Mouse (Mus musculus) neural tube, embryonic 12.5 days (tissue): Measurements from ENCODE around the gene Mgat5b. TPM values are rescaled to one million over a fixed set of nuclear protein-coding genes. Genes with fewer than 3 reads are reported as not detected.

ENCODE experiments used
- ATAC-seq: fragments of 200-750 bp; cut with Nextera tagmentation; 2 replicates; pipeline ENCODE4 v1.8.0; 2017; ENCODE audit warnings: low read depth, mild to moderate bottlenecking, moderate TSS enrichment, moderate library complexity; ENCODE audit not compliant: low FRiP score
- H3K27ac ChIP-seq: fragments of 300-500 bp; sonication (generic); 2 replicates; pipeline ENCODE4 v1.5.1; 2016
- H3K27me3 ChIP-seq: fragments of 300-500 bp; sonication (generic); replicated peaks from 2 replicates; pipeline ENCODE4 v1.6.1; 2016; ENCODE audit warnings: mild to moderate bottlenecking
- H3K36me3 ChIP-seq: fragments of 300-500 bp; sonication (generic); 2 replicates; pipeline ENCODE4 v1.6.1; 2016; ENCODE audit warnings: mild to moderate bottlenecking
- H3K4me1 ChIP-seq: fragments of 300-500 bp; sonication (generic); 2 replicates; pipeline ENCODE4 v1.6.1; 2016
- H3K4me2 ChIP-seq: fragments of 300-500 bp; sonication (generic); replicated peaks from 2 replicates; pipeline ENCODE4 v1.6.1; 2016; ENCODE audit warnings: mild to moderate bottlenecking
- H3K4me3 ChIP-seq: fragments of 300-500 bp; sonication (generic); 2 replicates; pipeline ENCODE4 v1.5.1; 2016
- H3K9ac ChIP-seq: fragments of 300-500 bp; sonication (generic); 2 replicates; pipeline ENCODE4 v1.6.1; 2016; ENCODE audit warnings: mild to moderate bottlenecking
- H3K9me3 ChIP-seq: fragments of 300-500 bp; sonication (generic); 2 replicates; pipeline ENCODE4 v1.6.1; 2016; ENCODE audit warnings: mild to moderate bottlenecking
- WGBS: fragments of 180-500 bp; shearing (Covaris S2); methylation state at CpG from one replicate; pipeline ENCODE4 v1.1.7; 2016; 5-methylcytosine and 5-hydroxymethylcytosine counted together
- polyA plus RNA-seq: library from polyadenylated mRNA; unstranded; fragments of >200 nt; fragmentation: Nextera tagmentation; extraction: Ambion mirVana; gene quantifications from 2 replicates; pipeline ENCODE4 v1.2.1, GENCODE M21; 2016

Gene Mgat5b
- polyA plus RNA-seq, 1 experiment from 2014 or later = 30.1 TPM

DNA sequence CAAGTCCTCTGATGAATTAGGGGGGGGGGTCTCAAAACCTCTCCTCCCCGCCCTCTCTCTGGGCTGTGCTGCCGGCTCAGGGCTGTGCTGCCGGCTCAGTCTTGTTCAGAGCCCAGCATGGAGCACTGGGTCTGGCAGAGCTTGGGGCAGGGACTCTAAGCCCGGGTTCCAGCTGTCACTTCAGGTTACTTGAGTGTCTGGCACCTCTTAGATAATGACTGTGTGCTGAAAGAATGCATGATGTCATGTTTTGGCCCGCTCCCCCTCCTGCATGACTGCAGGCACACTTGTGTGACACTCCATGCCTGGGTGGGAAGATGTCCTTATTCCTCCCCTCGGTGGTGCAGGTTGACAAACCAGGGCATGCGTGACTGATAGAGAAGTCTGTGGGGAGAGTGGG lies 3.4 kb downstream of the Mgat5b start:
- no peak for ATAC-seq
- 48% methylated on average over 7 of the region's 7 CpGs for WGBS
- Histone ChIP-seq H3K4me3 (no peak overlapping the region), H3K36me3 (peaks cover 15% of the 10 kb centered on the region; the same call in 1 of the 2 replicates), H3K27ac (no peak overlapping the region), H3K27me3 (peaks cover 15% of the 10 kb centered on the region), H3K9ac (no peak overlapping the region), H3K4me2 (peak overlapping the region; percentile 86), H3K4me1 (peaks cover 50% of the 10 kb centered on the region), H3K9me3 (no peaks in the 10 kb centered on the region)

DNA sequence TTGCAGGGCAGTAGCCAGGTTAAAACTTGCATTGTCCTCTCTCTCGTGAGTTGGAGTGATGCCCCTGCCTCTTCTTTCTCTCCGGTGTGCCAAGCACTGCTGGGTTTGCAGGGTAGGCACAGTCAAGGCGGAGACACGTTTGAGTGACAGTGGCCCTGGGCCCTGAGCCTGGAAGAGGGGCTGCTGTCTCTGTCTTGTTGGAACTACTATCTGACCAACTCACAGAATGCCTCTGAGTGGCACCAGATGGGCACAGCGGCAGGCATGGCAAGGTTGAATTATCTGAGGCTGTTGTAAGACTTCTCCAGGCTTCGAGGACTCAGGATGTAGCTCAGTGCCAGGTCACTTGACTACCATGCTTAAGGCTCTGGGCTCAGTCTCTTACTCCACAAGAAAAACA lies 9.4 kb downstream of the Mgat5b start:
- WGBS = 89% methylated on average over 6 of the region's 6 CpGs
- Histone ChIP-seq H3K4me2 (no peak overlapping the region), H3K27me3 (no peaks in the 10 kb centered on the region), H3K9ac (no peak overlapping the region), H3K4me3 (no peak overlapping the region), H3K9me3 (no peaks in the 10 kb centered on the region), H3K4me1 (peaks cover 12% of the 10 kb centered on the region; the same call in 1 of the 2 replicates), H3K36me3 (peaks cover 59% of the 10 kb centered on the region), H3K27ac (no peak overlapping the region)
- no peak for ATAC-seq

DNA sequence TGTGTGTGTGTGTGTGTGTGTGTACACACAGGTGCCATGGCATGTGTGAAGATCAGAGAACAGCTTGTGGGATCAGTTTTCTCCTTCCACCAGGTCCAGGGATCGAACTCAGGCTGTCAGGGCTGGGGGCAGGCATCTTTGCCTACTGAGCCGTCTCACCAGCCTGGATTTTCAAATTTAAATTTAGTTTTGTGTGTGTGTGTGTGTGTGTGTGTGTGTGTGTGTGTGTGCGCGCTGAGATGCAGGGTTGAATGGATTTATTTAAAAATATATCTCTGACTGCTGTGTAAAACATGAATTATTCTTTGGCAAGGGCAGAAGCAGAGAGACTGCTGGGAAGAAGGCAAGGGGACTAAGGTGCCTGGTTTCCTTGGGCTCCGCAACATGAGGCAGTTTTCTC lies 16.2 kb downstream of the Mgat5b start:
- H3K4me1 ChIP-seq = peaks cover 45% of the 10 kb centered on the region
- ATAC-seq = no peak
- peak overlapping the region; percentile 51 for H3K27ac ChIP-seq
- H3K36me3 ChIP-seq = peaks cover 40% of the 10 kb centered on the region
- 0 out of 2 replicates have a peak overlapping the region, but pooled peaks have one; percentile 21 for H3K9ac ChIP-seq
- H3K27me3 ChIP-seq = no peaks in the 10 kb centered on the region
- H3K9me3 ChIP-seq = no peaks in the 10 kb centered on the region
- H3K4me3 ChIP-seq = no peak overlapping the region
- H3K4me2 ChIP-seq = no peak overlapping the region
- 83% methylated on average over 5 of the region's 5 CpGs for WGBS

DNA sequence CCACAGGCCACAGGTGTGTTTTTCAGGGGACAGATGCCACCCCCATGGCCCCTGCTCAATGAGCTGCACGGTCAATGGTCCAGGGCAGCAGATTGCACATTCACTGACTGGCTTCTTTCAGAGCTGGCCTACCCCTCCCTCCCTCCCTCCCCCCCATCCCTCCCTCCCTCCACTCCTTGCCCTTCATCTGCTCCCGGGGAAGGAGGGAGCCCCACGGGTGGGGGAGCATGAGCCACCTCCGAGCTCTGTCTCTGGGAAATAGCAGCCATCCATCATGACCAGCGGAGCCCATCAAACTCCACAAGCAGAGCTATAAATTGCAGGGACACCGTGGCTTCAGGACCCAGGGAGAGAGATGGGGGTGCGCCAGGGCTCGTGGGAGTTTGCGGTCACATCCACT lies 16.7 kb downstream of the Mgat5b start:
- 0 out of 2 replicates have a peak overlapping the region, but pooled peaks have one; percentile 21 for H3K9ac ChIP-seq
- peak; percentile 59 for ATAC-seq
- no peaks in the 10 kb centered on the region for H3K9me3 ChIP-seq
- no peak overlapping the region for H3K4me3 ChIP-seq
- peaks cover 49% of the 10 kb centered on the region for H3K4me1 ChIP-seq
- 0 out of 2 replicates have a peak overlapping the region, but pooled peaks have one; percentile 16 for H3K4me2 ChIP-seq
- H3K27ac ChIP-seq = peak overlapping the region; percentile 51
- H3K27me3 ChIP-seq = no peaks in the 10 kb centered on the region
- H3K36me3 ChIP-seq = peaks cover 39% of the 10 kb centered on the region
- WGBS = 15% methylated on average over 8 of the region's 9 CpGs

DNA sequence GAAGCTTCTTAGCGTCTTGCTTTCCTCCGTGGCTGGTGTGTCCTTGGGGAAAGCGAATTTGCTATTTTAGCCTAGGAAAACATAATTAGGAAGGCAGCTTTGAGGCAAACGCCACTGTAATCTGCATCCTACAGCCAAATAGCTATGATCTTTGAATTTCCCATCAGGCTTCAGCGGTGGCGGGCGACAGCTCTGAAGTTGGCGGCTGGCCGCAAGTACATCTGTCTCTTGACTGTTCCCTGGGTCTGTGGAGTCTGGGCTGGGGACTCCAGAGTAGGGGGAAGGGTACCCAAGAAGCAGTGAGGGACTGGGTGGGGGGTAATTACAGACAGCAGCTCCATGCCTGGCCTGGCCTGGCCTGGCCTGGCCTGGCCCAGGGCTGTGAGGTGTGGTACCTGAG lies 17.3 kb downstream of the Mgat5b start:
- Histone ChIP-seq H3K4me1 (peaks cover 49% of the 10 kb centered on the region), H3K9ac (no peak overlapping the region), H3K4me2 (no peak overlapping the region), H3K4me3 (no peak overlapping the region), H3K36me3 (peaks cover 34% of the 10 kb centered on the region), H3K9me3 (no peaks in the 10 kb centered on the region), H3K27ac (peak overlapping the region; percentile 51), H3K27me3 (0 out of 2 replicates have a peak, but pooled peaks cover 3% of the 10 kb centered on the region)
- no peak for ATAC-seq
- WGBS = 56% methylated on average over 9 of the region's 9 CpGs

DNA sequence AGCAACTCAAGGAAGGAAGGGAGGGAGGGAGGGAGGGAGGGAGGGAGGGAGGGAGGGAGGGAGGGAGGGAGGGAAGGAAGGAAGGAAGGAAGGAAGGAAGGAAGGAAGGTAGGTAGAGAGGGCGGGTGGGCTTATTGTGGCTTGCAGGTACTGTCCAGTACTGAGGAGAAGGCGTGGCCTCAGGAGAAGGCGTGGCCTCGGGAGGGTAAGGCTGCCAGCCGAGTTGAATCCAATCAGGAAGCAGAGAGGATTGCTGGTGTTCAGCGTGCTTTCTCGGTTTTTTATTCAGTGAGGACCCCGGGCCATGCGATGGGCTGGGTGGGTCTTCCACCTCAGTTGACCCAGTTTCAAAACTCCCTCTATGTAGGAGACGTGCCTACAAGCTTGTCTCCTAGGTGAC lies 18.5 kb downstream of the Mgat5b start:
- H3K36me3 ChIP-seq = peaks cover 22% of the 10 kb centered on the region
- H3K4me3 ChIP-seq = no peak overlapping the region
- no peaks in the 10 kb centered on the region for H3K9me3 ChIP-seq
- 37% methylated on average over 10 of the region's 10 CpGs for WGBS
- 0 out of 2 replicates have a peak, but pooled peaks cover 3% of the 10 kb centered on the region for H3K27me3 ChIP-seq
- H3K4me2 ChIP-seq = no peak overlapping the region
- H3K27ac ChIP-seq = no peak overlapping the region
- H3K4me1 ChIP-seq = peaks cover 58% of the 10 kb centered on the region
- H3K9ac ChIP-seq = no peak overlapping the region
- ATAC-seq = no peak

DNA sequence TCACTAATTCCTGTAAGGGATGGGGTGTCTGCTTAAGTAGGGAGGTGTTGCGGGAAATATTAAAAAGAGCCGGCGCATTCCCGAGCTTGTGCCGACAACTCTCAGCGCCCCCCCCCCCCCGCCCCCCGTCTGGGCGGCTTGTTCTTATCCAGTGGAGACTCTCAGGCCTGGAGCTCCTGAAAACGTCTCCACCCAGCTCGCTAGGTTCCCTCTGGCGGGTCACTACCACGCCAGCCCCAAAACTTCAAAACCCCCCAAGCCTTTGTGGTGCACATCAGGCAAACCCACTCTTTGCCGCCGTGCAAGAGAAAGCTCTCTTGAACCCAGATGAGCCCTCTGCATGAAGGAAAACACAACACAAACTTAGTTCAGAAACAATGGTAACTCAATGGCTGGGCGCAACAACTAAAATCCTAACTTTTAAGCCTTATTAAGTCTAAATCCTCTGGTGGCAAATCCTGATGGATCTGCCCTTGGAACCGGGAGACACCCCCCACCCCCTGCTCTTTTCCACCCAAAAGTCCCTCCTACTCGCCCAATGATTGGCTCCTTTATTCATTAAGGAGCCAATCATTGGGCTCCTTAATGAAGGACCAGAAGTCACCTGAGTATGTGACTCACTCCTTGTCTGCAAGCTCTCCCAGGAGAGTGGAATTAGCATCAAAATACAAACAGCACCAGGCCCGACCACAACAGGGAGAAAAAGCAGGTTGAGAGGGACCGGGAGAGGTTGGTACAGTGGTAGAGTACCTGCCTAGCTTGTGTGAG lies 21.6 kb downstream of the Mgat5b start:
- Histone ChIP-seq H3K9ac (no peak overlapping the region), H3K27me3 (0 out of 2 replicates have a peak, but pooled peaks cover 3% of the 10 kb centered on the region), H3K27ac (no peak overlapping the region), H3K9me3 (no peaks in the 10 kb centered on the region), H3K4me1 (peaks cover 54% of the 10 kb centered on the region), H3K4me3 (0 out of 2 replicates have a peak overlapping the region, but pooled peaks have one; percentile 4), H3K36me3 (peaks cover 13% of the 10 kb centered on the region), H3K4me2 (peak overlapping the region; percentile 34)
- no peak for ATAC-seq
- 8% methylated on average over 20 of the region's 20 CpGs for WGBS

DNA sequence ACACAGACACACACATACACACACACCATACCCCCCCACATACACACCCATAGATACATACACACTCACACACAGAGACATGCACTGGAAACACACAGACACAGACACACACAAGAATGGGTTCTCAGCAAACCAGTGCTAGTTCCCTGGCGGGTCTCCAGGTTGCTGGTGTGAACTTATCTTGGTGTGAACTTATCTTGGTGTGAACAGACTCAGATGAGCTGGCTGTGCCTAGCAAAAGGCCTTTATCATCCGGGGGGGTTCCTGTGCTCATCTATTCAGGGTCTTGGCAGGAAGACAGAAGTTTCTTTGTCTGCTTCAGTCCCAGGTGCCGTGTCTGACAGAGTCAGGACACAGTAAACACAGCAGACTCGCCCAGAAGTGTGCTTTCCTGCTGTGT lies 25.7 kb downstream of the Mgat5b start:
- Histone ChIP-seq H3K4me2 (no peak overlapping the region), H3K9me3 (no peaks in the 10 kb centered on the region), H3K27me3 (0 out of 2 replicates have a peak, but pooled peaks cover 3% of the 10 kb centered on the region), H3K27ac (no peak overlapping the region), H3K4me1 (peaks cover 22% of the 10 kb centered on the region), H3K9ac (no peak overlapping the region), H3K4me3 (no peak overlapping the region), H3K36me3 (peaks cover 46% of the 10 kb centered on the region)
- 53% methylated on average over 4 of the region's 4 CpGs for WGBS
- no peak for ATAC-seq

DNA sequence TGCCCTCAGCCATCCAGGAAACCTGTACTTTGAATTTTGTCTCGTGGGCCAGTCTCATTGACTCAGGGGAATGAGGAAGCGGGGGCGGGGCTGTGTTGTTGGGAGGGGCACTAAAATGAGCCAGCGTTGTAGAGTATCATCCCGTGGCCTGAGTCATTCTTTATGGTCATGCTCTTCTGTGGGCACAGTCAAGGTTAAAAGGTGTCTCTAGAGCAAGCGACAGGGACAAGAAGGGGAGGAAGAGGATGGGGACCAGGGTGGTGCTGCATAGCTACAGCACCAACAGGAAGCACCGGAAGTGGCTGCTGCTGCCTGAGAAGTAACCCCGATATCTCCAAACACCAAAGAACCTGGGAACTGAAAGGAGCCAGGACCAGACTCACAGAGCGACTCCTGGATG lies 31.2 kb downstream of the Mgat5b start:
- H3K9ac ChIP-seq = no peak overlapping the region
- no peak overlapping the region for H3K4me3 ChIP-seq
- H3K4me2 ChIP-seq = no peak overlapping the region
- ATAC-seq = no peak
- no peaks in the 10 kb centered on the region for H3K27me3 ChIP-seq
- 71% methylated on average over 9 of the region's 9 CpGs for WGBS
- H3K9me3 ChIP-seq = no peaks in the 10 kb centered on the region
- no peaks in the 10 kb centered on the region for H3K4me1 ChIP-seq
- H3K27ac ChIP-seq = no peak overlapping the region
- peaks cover 79% of the 10 kb centered on the region for H3K36me3 ChIP-seq

DNA sequence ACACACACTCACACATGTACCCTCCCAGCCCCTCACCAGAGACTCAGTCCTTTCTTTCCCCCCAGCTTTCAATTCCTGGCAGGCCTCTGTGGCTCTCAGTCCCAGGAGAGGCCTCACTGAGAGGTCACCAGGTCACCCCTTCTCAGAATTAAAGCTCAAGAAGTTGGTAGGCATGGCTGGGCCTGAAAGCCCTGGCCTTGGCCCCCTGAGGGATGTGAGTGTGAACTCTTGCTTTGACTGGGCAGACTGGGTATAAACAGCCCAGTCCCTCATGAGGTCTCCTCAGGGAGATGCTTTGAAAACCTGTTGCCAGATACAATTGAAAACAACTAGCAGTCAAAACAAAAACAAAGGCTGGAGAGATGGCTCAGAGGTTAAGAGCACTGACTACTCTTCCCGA lies 32.8 kb downstream of the Mgat5b start:
- Histone ChIP-seq H3K4me2 (no peak overlapping the region), H3K9ac (no peak overlapping the region), H3K27ac (no peak overlapping the region), H3K27me3 (no peaks in the 10 kb centered on the region), H3K36me3 (peaks cover 78% of the 10 kb centered on the region), H3K9me3 (0 out of 2 replicates have a peak, but pooled peaks cover 3% of the 10 kb centered on the region), H3K4me3 (no peak overlapping the region), H3K4me1 (no peaks in the 10 kb centered on the region)
- 35% methylated on average over 1 of the region's 1 CpGs for WGBS
- no peak for ATAC-seq

DNA sequence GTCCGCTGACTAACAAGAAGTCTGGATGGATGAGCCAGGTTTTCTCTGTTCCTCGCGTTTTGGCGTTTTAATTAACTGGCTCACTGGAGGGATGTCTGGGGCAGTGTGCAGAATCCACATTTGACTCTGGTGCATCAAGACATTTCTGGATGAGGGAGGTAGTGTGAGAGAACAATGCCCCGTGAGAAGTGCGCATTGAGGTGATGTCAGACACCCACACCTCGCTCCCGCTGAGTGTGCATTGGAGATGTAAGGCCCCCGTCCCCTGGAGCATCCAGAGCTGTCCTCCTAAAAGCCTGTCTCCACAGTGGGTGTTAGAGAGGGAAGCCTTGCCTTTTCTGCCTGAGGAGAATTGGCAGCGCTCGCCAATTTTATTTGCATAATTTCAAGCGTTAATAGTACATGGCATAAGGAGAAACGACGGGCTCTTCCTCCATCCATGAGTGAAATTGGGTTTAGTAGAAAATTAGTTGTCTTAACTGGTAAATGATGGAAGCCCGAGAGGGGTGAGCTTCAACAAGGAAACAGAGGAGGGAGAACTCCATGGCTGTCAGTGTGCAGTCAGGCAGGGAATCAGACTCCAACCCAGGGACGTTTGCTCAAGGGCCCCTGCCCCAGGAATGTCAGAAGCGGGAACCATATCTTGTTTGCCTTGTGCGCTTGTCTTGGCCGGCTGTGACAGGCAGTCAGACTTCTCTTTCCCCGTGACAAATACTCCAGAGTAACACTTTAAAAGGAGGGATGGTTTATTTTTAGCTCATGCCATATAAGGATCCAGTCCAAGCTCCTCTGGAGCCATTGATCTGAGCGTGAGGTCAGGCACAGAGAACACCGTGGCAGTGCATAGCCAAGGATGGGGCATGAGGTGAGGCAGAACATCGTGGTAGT lies 35.8 kb downstream of the Mgat5b start:
- Histone ChIP-seq H3K27ac (no peak overlapping the region), H3K9me3 (0 out of 2 replicates have a peak, but pooled peaks cover 3% of the 10 kb centered on the region), H3K4me3 (no peak overlapping the region), H3K4me2 (no peak overlapping the region), H3K4me1 (no peaks in the 10 kb centered on the region), H3K36me3 (peaks cover 57% of the 10 kb centered on the region), H3K9ac (no peak overlapping the region), H3K27me3 (no peaks in the 10 kb centered on the region)
- WGBS = 81% methylated on average over 23 of the region's 23 CpGs
- ATAC-seq = no peak

DNA sequence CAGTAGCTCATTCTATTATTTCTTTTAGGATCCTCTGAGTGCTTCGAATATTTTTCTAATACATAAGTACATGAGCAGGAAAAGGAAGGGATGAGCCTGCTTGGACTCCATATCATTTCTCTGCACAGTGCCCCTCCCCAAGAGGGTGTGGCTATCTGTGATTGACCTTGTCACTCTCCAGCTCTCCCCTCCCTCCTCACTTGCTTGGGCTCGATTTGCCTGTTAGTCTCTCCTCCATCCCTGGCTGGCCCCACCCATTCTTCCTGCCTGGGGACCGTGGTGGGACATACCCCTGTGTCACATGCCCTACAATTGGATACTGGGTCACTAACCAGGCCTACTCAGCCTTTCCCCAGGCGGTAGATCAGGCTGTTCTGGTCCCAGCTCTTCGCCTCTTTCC lies 39.9 kb downstream of the Mgat5b start:
- WGBS = 56% methylated on average over 5 of the region's 5 CpGs
- peaks cover 8% of the 10 kb centered on the region for H3K4me1 ChIP-seq
- H3K36me3 ChIP-seq = peaks cover 27% of the 10 kb centered on the region

More for the DNA sequence above, 39.9 kb downstream of the Mgat5b start:
- Histone ChIP-seq H3K27ac (no peak overlapping the region), H3K4me2 (no peak overlapping the region), H3K9me3 (0 out of 2 replicates have a peak, but pooled peaks cover 3% of the 10 kb centered on the region), H3K4me3 (no peak overlapping the region), H3K9ac (no peak overlapping the region), H3K27me3 (no peaks in the 10 kb centered on the region)
- ATAC-seq = no peak
